Comparison of ENCODE assay signal across 13 mouse cellular contexts in genomic region chr16:38756572-38756971, GRCm38 (mm10). TPM values are rescaled to one million over a fixed set of nuclear protein-coding genes. Genes with fewer than 3 reads are reported as not detected.
DNase-seq lines count a peak whose midpoint lies in the region; ATAC-seq and TF ChIP-seq lines count a peak whose summit lies in the region.
"Had no signal": no experiment of that assay in that cellular context is flagged by ENCODE, and none has a peak within 500 bp of the region (broad histone marks: within the 10 kb centered on the region; RNA-seq: fewer than 3 reads in every experiment).

No protein-coding gene starts in this region.

- no peak overlapping the region for H3K4me2 ChIP-seq in hindbrain, embryonic 12.5 days (replicated peaks)
- H3K4me2 ChIP-seq in hindbrain, embryonic 13.5 days: no peak overlapping the region
- no peak overlapping the region for H3K4me2 ChIP-seq in lung, embryonic 16.5 days (ENCODE audit: low read depth, low read length)
- no peak overlapping the region for H3K4me2 ChIP-seq in heart, embryonic 16.5 days (ENCODE audit: low read depth, low read length)
- H3K4me2 ChIP-seq: embryonic facial prominence, embryonic 15.5 days; forebrain, embryonic 15.5 days had no signal

- peak overlapping the region; percentile 48; the same call in 1 of the 2 replicates for H3K27ac ChIP-seq in hindbrain, embryonic 12.5 days
- H3K27ac ChIP-seq in hindbrain, embryonic 13.5 days: no peak overlapping the region
- peak overlapping the region; percentile 40 for H3K27ac ChIP-seq in lung, embryonic 16.5 days (ENCODE audit: low read length)
- peak overlapping the region; percentile 63; the same call in 1 of the 2 replicates for H3K27ac ChIP-seq in heart, embryonic 16.5 days (ENCODE audit: low read length)
- no peak overlapping the region for H3K27ac ChIP-seq in cerebellum, adult 2 months (ENCODE audit: insufficient read depth, low read length)
- H3K27ac ChIP-seq: forebrain, embryonic 15.5 days; macrophage had no signal

- WGBS in hindbrain, embryonic 12.5 days: 82% methylated on average over 4 of the region's 4 CpGs
- WGBS in hindbrain, embryonic 13.5 days: 91% methylated on average over 4 of the region's 4 CpGs
- 36% methylated on average over 4 of the region's 4 CpGs for WGBS in lung, embryonic 16.5 days
- WGBS in heart, embryonic 16.5 days: 56% methylated on average over 4 of the region's 4 CpGs
- 72% methylated on average over 4 of the region's 4 CpGs for WGBS in cerebellum, adult 2 months

- peaks cover 5% of the 10 kb centered on the region; the same call in 1 of the 2 replicates for H3K4me1 ChIP-seq in hindbrain, embryonic 12.5 days
- H3K4me1 ChIP-seq in hindbrain, embryonic 13.5 days (replicated peaks): no peaks in the 10 kb centered on the region
- peaks cover 15% of the 10 kb centered on the region for H3K4me1 ChIP-seq in lung, embryonic 16.5 days (replicated peaks; ENCODE audit: control insufficient read depth, insufficient read depth, low read length)
- H3K4me1 ChIP-seq in heart, embryonic 16.5 days (ENCODE audit: control insufficient read depth, insufficient read depth, low read length): peaks cover 14% of the 10 kb centered on the region
- no peaks in the 10 kb centered on the region for H3K4me1 ChIP-seq in cerebellum, adult 2 months (ENCODE audit: control insufficient read depth, insufficient read depth, low read length)
- H3K4me1 ChIP-seq: forebrain, embryonic 15.5 days had no signal

- DNase-seq in lung, postnatal 10 days: no peak
- DNase-seq in kidney, postnatal 36 days: peak; percentile 21 to 28
- no peak for DNase-seq in MN1 (ENCODE audit: low spot score)
- DNase-seq in cerebellum, adult 2 months: no peak
- DNase-seq: thymus, adult 2 months had no signal

- no peak overlapping the region for H3K4me3 ChIP-seq in hindbrain, embryonic 12.5 days
- no peak overlapping the region for H3K4me3 ChIP-seq in hindbrain, embryonic 13.5 days
- H3K4me3 ChIP-seq in lung, embryonic 16.5 days (ENCODE audit: low read length): no peak overlapping the region
- H3K4me3 ChIP-seq in heart, embryonic 16.5 days (ENCODE audit: low read length): no peak overlapping the region
- H3K4me3 ChIP-seq in cerebellum, adult 2 months (replicated peaks; ENCODE audit: insufficient read depth, low read depth, low read length): no peak overlapping the region
- H3K4me3 ChIP-seq: embryonic facial prominence, embryonic 15.5 days; forebrain, embryonic 15.5 days had no signal

- TF ChIP-seq POLR2A in cerebellum, adult 2 months (IDR thresholded peaks at IDR 0.05; ENCODE audit: borderline replicate concordance, insufficient read depth, low read length): no peak

- ATAC-seq in hindbrain, embryonic 12.5 days (ENCODE audit: low FRiP score): no peak
- ATAC-seq in hindbrain, embryonic 13.5 days (ENCODE audit: low FRiP score): no peak
- no peak for ATAC-seq in lung, embryonic 16.5 days (ENCODE audit: low read depth)
- no peak for ATAC-seq in heart, embryonic 16.5 days (replicated peaks; ENCODE audit: extremely low read depth, insufficient read depth, low FRiP score)
- ATAC-seq: forebrain, embryonic 15.5 days; hindbrain, embryonic 16.5 days had no signal

- no peaks in the 10 kb centered on the region for H3K27me3 ChIP-seq in hindbrain, embryonic 12.5 days
- no peaks in the 10 kb centered on the region for H3K27me3 ChIP-seq in hindbrain, embryonic 13.5 days
- H3K27me3 ChIP-seq in lung, embryonic 16.5 days (ENCODE audit: control insufficient read depth, insufficient read depth, low read depth, low read length): no peaks in the 10 kb centered on the region
- no peaks in the 10 kb centered on the region for H3K27me3 ChIP-seq in heart, embryonic 16.5 days (ENCODE audit: control insufficient read depth, insufficient read depth, low read length)
- H3K27me3 ChIP-seq in cerebellum, adult 2 months (ENCODE audit: control insufficient read depth, insufficient read depth, low read length): no peaks in the 10 kb centered on the region
- H3K27me3 ChIP-seq: embryonic facial prominence, embryonic 15.5 days; forebrain, embryonic 15.5 days had no signal

- H3K36me3 ChIP-seq in hindbrain, embryonic 12.5 days: peaks cover 19% of the 10 kb centered on the region
- H3K36me3 ChIP-seq in hindbrain, embryonic 13.5 days: peaks cover 38% of the 10 kb centered on the region
- H3K36me3 ChIP-seq in lung, embryonic 16.5 days (ENCODE audit: control insufficient read depth, insufficient read depth, low read length): peaks cover 4% of the 10 kb centered on the region
- peaks cover 6% of the 10 kb centered on the region for H3K36me3 ChIP-seq in heart, embryonic 16.5 days (ENCODE audit: control insufficient read depth, insufficient read depth)

- TF ChIP-seq CTCF in cerebellum, adult 2 months (IDR thresholded peaks at IDR 0.05; ENCODE audit: borderline replicate concordance, insufficient read depth, low read depth, low read length): no peak

- H3K9ac ChIP-seq in hindbrain, embryonic 12.5 days: no peak overlapping the region
- H3K9ac ChIP-seq in hindbrain, embryonic 13.5 days: no peak overlapping the region
- H3K9ac ChIP-seq in lung, embryonic 16.5 days (ENCODE audit: low read length): no peak overlapping the region
- no peak overlapping the region for H3K9ac ChIP-seq in heart, embryonic 16.5 days (ENCODE audit: low read length)
- H3K9ac ChIP-seq: embryonic facial prominence, embryonic 15.5 days; forebrain, embryonic 15.5 days had no signal

- H3K9me3 ChIP-seq in hindbrain, embryonic 12.5 days (replicated peaks): no peaks in the 10 kb centered on the region
- H3K9me3 ChIP-seq in hindbrain, embryonic 13.5 days: no peaks in the 10 kb centered on the region
- no peaks in the 10 kb centered on the region for H3K9me3 ChIP-seq in lung, embryonic 16.5 days (ENCODE audit: control insufficient read depth, low read length)
- no peaks in the 10 kb centered on the region for H3K9me3 ChIP-seq in heart, embryonic 16.5 days (replicated peaks; ENCODE audit: control insufficient read depth, low read length)
- H3K9me3 ChIP-seq: embryonic facial prominence, embryonic 15.5 days; forebrain, embryonic 15.5 days had no signal

RNA-seq across cellular contexts. Expression of gene B4galt4, which starts 14.5 kb away (rescaled TPM):
- 29.9 and 33.4 TPM in 2 replicates for polyA plus RNA-seq in hindbrain, embryonic 12.5 days (2016; fragmentation: Nextera tagmentation; extraction: Ambion mirVana)
- 29.1 and 30.0 TPM in 2 replicates for polyA plus RNA-seq in hindbrain, embryonic 13.5 days (2015; fragmentation: Nextera tagmentation; extraction: Ambion mirVana)
- polyA plus RNA-seq in lung, embryonic 16.5 days (2015; fragmentation: Nextera tagmentation; extraction: Ambion mirVana): 34.7 and 38.1 TPM in 2 replicates
- 22.5 and 22.8 TPM in 2 replicates for polyA plus RNA-seq in heart, embryonic 16.5 days (2015; fragmentation: Nextera tagmentation; extraction: Ambion mirVana)
- polyA plus RNA-seq in cerebellum, adult 2 months (2012; rRNA removed): 18.0 and 19.9 TPM in 2 replicates

RNA-seq across cellular contexts. Expression of gene Arhgap31, which starts 43.5 kb away (rescaled TPM):
- 13.9 and 15.4 TPM in 2 replicates for polyA plus RNA-seq in hindbrain, embryonic 12.5 days (2016; fragmentation: Nextera tagmentation; extraction: Ambion mirVana)
- 5.2 and 6.6 TPM in 2 replicates for polyA plus RNA-seq in hindbrain, embryonic 13.5 days (2015; fragmentation: Nextera tagmentation; extraction: Ambion mirVana)
- polyA plus RNA-seq in lung, embryonic 16.5 days (2015; fragmentation: Nextera tagmentation; extraction: Ambion mirVana): 21.5 and 23.9 TPM in 2 replicates
- polyA plus RNA-seq in heart, embryonic 16.5 days (2015; fragmentation: Nextera tagmentation; extraction: Ambion mirVana): 38.0 and 42.0 TPM in 2 replicates
- polyA plus RNA-seq in cerebellum, adult 2 months (2012; rRNA removed): 17.3 and 17.8 TPM in 2 replicates

RNA-seq across cellular contexts. Expression of gene Upk1b, which starts 43.6 kb away (rescaled TPM):
- polyA plus RNA-seq in hindbrain, embryonic 12.5 days (2016; fragmentation: Nextera tagmentation; extraction: Ambion mirVana): 3.2 and 3.8 TPM in 2 replicates
- polyA plus RNA-seq in hindbrain, embryonic 13.5 days (2015; fragmentation: Nextera tagmentation; extraction: Ambion mirVana): 0.19 and 0.26 TPM in 2 replicates
- polyA plus RNA-seq in lung, embryonic 16.5 days (2015; fragmentation: Nextera tagmentation; extraction: Ambion mirVana): 14.8 and 20.6 TPM in 2 replicates
- polyA plus RNA-seq in heart, embryonic 16.5 days (2015; fragmentation: Nextera tagmentation; extraction: Ambion mirVana): 16.1 and 18.0 TPM in 2 replicates
- 0.31 and 0.33 TPM in 2 replicates for polyA plus RNA-seq in cerebellum, adult 2 months (2012; rRNA removed)
- polyA plus RNA-seq: forebrain, embryonic 15.5 days; macrophage had no signal

Comparison
In these comparisons a context has a peak if more than half of its experiments do, and no peak if none do; other contexts are left out.
1. H3K27ac ChIP-seq: peak in hindbrain, embryonic 12.5 days (single experiment), lung, embryonic 16.5 days (single experiment) and heart, embryonic 16.5 days (single experiment); none in hindbrain, embryonic 13.5 days (single experiment) and cerebellum, adult 2 months (single experiment).
2. DNase-seq: peak in kidney, postnatal 36 days (2 of 2); none in lung, postnatal 10 days (single experiment), MN1 (single experiment) and cerebellum, adult 2 months (0 of 2).